Mouse (Mus musculus) embryonic fibroblast, embryonic 13.5 days (primary cell): ENCODE results near the gene Nudt3.

Experiments
- CTCF ChIP-seq: IDR thresholded peaks from 2 replicates; pipeline ENCODE4 v1.5.1; 2011; ENCODE audit warnings: mild to moderate bottlenecking, control low read depth, low read length, moderate library complexity, borderline replicate concordance; ENCODE audit not compliant: insufficient read depth
- POLR2A ChIP-seq: IDR thresholded peaks from 2 replicates; pipeline ENCODE4 v1.6.1; 2011; ENCODE audit warnings: low read depth, mild to moderate bottlenecking, control low read depth, low read length, moderate library complexity

DNA sequence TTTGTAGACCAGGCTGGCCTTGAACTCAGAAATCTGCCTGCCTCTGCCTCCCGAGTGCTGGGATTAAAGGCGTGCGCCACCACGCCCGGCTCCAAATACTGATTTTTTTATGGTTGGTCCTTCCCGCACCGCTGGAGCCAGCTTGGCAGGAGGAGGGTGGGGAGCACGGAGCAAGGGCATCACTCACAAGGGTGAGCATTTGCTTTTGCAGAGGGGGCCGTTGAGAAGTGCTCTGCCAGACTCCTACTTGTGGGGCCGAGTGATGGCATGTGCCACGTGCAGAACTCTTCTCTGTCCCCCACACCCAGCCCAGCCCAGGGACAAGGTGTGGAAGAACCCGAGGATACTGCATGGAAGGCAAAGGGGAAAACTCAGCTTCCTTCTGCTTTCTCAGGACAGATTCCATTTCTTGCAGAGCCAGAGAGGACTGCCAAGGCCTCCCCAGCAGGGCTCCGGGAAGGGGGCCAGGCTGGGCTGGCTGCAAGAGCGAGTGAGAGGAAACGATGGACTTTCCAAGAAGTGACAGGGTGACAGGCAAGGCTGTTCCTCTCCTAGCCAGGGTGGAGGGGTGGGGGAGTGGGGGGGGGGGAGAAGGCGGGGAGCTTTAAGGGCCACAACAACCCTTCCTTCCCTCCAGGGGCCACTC lies 48.7 kb downstream of the Nudt3 start:
- TF ChIP-seq POLR2A = no peak
- TF ChIP-seq CTCF = no peak
